Mouse (Mus musculus): ENCODE measurements at regions not wholly inside any gene's neighbourhood (a gene's known extent, or its start where the extent isn't known, plus 50 kb on each side); places are given as distances from the start of the nearest gene placed in this dataset.

- TF ChIP-seq CTCF (conservative IDR thresholded peaks at IDR 0.05; ENCODE audit: low read length) (no peak), POU5F1 (IDR thresholded peaks at IDR 0.05; ENCODE audit: borderline replicate concordance, low read length) (no peak), NANOG (IDR thresholded peaks at IDR 0.05; ENCODE audit: borderline replicate concordance, low read length) (no peak)
Measured at GRCm38 (mm10) chr3:149146673-149147072, 156.3 kb upstream of the Adgrl2 start.
